Mouse (Mus musculus) myocyte (in vitro differentiated cells): Measurements from ENCODE around the gene Plxna2. TPM values are rescaled to one million over a fixed set of nuclear protein-coding genes. Genes with fewer than 3 reads are reported as not detected.

Experiments
- H3K27me3 ChIP-seq: one replicate; pipeline ENCODE4 v1.6.1; 2011; ENCODE audit not compliant: control insufficient read depth, insufficient read depth, insufficient read length
- H3K36me3 ChIP-seq: one replicate; pipeline ENCODE4 v1.6.1; 2011; ENCODE audit not compliant: control insufficient read depth, insufficient read depth
- H3K4me2 ChIP-seq: one replicate; pipeline ENCODE4 v1.6.1; 2011; ENCODE audit warnings: low read depth, control low read depth
- H3K4me3 ChIP-seq: one replicate; pipeline ENCODE4 v1.5.1; 2011; ENCODE audit warnings: mild to moderate bottlenecking, control low read depth, moderate library complexity
- H3K79me2 ChIP-seq: one replicate; pipeline ENCODE4 v1.6.1; 2011; ENCODE audit not compliant: control insufficient read depth, insufficient read depth
- H3ac ChIP-seq: one replicate; pipeline ENCODE4 v1.6.1; 2011; ENCODE audit not compliant: control insufficient read depth, insufficient read length
- CEBPB ChIP-seq: IDR thresholded peaks from 2 replicates; pipeline ENCODE4 v1.6.1; 2011; ENCODE audit warnings: mild to moderate bottlenecking, moderate library complexity; ENCODE audit not compliant: poor library complexity, insufficient read depth, severe bottlenecking
- E2F4 ChIP-seq: IDR thresholded peaks from one replicate; pipeline ENCODE4 v1.6.1; 2011; ENCODE audit warnings: mild to moderate bottlenecking, control low read depth, moderate library complexity; ENCODE audit not compliant: insufficient read depth
- MAX ChIP-seq: IDR thresholded peaks from one replicate; pipeline ENCODE4 v1.6.1; 2011; ENCODE audit warnings: low read depth, mild to moderate bottlenecking, control low read depth
- MYOD1 ChIP-seq, 3 experiments: IDR thresholded peaks; one replicate each; pipeline ENCODE4 v1.6.1; 2011; ENCODE audit warnings: control low read depth in 2 of 3, low read depth in 2 of 3, mild to moderate bottlenecking in 2 of 3, moderate library complexity in 1 of 3; ENCODE audit not compliant: insufficient read length in 2 of 3, control insufficient read depth in 1 of 3
- MYOG ChIP-seq, 3 experiments: IDR thresholded peaks; one replicate each; pipeline ENCODE4 v1.6.1; 2011; ENCODE audit warnings: control low read depth in 2 of 3, low read depth in 2 of 3, mild to moderate bottlenecking in 2 of 3; ENCODE audit not compliant: insufficient read length in 2 of 3, control insufficient read depth in 1 of 3, insufficient read depth in 1 of 3
- POLR2A ChIP-seq: IDR thresholded peaks from one replicate; pipeline ENCODE4 v1.6.1; 2011; ENCODE audit warnings: low read depth, mild to moderate bottlenecking, control low read depth, moderate library complexity; ENCODE audit not compliant: insufficient read length
- POLR2AphosphoS2 ChIP-seq: IDR thresholded peaks from one replicate; pipeline ENCODE4 v1.6.1; 2011; ENCODE audit warnings: low read depth, control low read depth; ENCODE audit not compliant: insufficient read length
- REST ChIP-seq: IDR thresholded peaks from one replicate; pipeline ENCODE4 v1.6.1; 2011; ENCODE audit warnings: mild to moderate bottlenecking, control low read depth, moderate library complexity; ENCODE audit not compliant: insufficient read depth, insufficient read length
- SRF ChIP-seq: IDR thresholded peaks from one replicate; pipeline ENCODE4 v1.6.1; 2011; ENCODE audit warnings: low read depth; ENCODE audit not compliant: control insufficient read depth, insufficient read length
- TCF12 ChIP-seq: IDR thresholded peaks from one replicate; pipeline ENCODE4 v1.6.1; 2011; ENCODE audit warnings: mild to moderate bottlenecking, control low read depth; ENCODE audit not compliant: poor library complexity, insufficient read depth, severe bottlenecking
- TCF3 ChIP-seq: IDR thresholded peaks from one replicate; pipeline ENCODE4 v1.6.1; 2011; ENCODE audit warnings: low read depth, control low read depth; ENCODE audit not compliant: insufficient read length
- USF1 ChIP-seq: IDR thresholded peaks from one replicate; pipeline ENCODE4 v1.6.1; 2011; ENCODE audit warnings: low read depth, mild to moderate bottlenecking, control low read depth, moderate library complexity
- polyA plus RNA-seq: library from polyadenylated mRNA; unstranded; fragments of >200 nt; fragmentation: generic; extraction: Trizol; gene quantifications from one replicate; pipeline ENCODE4 v1.2.1, GENCODE M21; 2012; ENCODE audit warnings: missing spikeins

Gene Plxna2
- polyA plus RNA-seq, 1 experiment: 3.6 TPM

- TF ChIP-seq POLR2A: no peak
- no peak for TF ChIP-seq REST
- no peak for TF ChIP-seq MYOD1 (IDR thresholded peaks at IDR 0.05; ENCODE audit: control insufficient read depth in 1 of 3, insufficient read length in 2 of 3, low read depth in 2 of 3)
- no peak for TF ChIP-seq USF1
- no peak for TF ChIP-seq CEBPB
- no peak for TF ChIP-seq TCF12
- no peak for TF ChIP-seq MAX
- no peak for TF ChIP-seq E2F4
- no peak for TF ChIP-seq SRF
- no peak for TF ChIP-seq MYOG (IDR thresholded peaks at IDR 0.05; ENCODE audit: control insufficient read depth in 1 of 3, insufficient read depth in 1 of 3, insufficient read length in 2 of 3, low read depth in 2 of 3)
- H3ac ChIP-seq: no peak overlapping the region
- H3K4me3 ChIP-seq: no peak overlapping the region
- H3K79me2 ChIP-seq: no peaks in the 10 kb centered on the region
- H3K36me3 ChIP-seq: peaks cover 9% of the 10 kb centered on the region
- no peak overlapping the region for H3K4me2 ChIP-seq
- no peaks in the 10 kb centered on the region for H3K27me3 ChIP-seq
These were observed 162.9 kb downstream of the Plxna2 start for GRCm38 (mm10) chr1:194780794-194781390.

- Histone ChIP-seq H3ac (no peak overlapping the region), H3K4me3 (no peak overlapping the region), H3K79me2 (no peaks in the 10 kb centered on the region), H3K4me2 (no peak overlapping the region), H3K27me3 (no peaks in the 10 kb centered on the region), H3K36me3 (peaks cover 9% of the 10 kb centered on the region)
- TF ChIP-seq MAX (no peak), SRF (no peak), POLR2AphosphoS2 (no peak), USF1 (no peak), TCF3 (no peak), CEBPB (no peak), POLR2A (no peak), REST (no peak), E2F4 (no peak), MYOG (IDR thresholded peaks at IDR 0.05; ENCODE audit: control insufficient read depth in 1 of 3, insufficient read depth in 1 of 3, insufficient read length in 2 of 3, low read depth in 2 of 3) (no peak)
These were observed 163.5 kb downstream of the Plxna2 start for GRCm38 (mm10) chr1:194781556-194781955.

GRCm38 (mm10) chr1:194782325-194782724 lies 164.3 kb downstream of the Plxna2 start:
- Histone ChIP-seq H3K4me3 (no peak overlapping the region), H3K27me3 (no peaks in the 10 kb centered on the region), H3ac (no peak overlapping the region), H3K36me3 (peaks cover 9% of the 10 kb centered on the region), H3K79me2 (no peaks in the 10 kb centered on the region), H3K4me2 (no peak overlapping the region)
- TF ChIP-seq E2F4 (no peak), REST (no peak), USF1 (no peak), CEBPB (no peak), SRF (no peak), MYOD1 (IDR thresholded peaks at IDR 0.05; ENCODE audit: control insufficient read depth in 1 of 3, insufficient read length in 2 of 3, low read depth in 2 of 3) (no peak), POLR2A (no peak), TCF3 (no peak), POLR2AphosphoS2 (no peak), MAX (no peak), MYOG (IDR thresholded peaks at IDR 0.05; ENCODE audit: control insufficient read depth in 1 of 3, insufficient read depth in 1 of 3, insufficient read length in 2 of 3, low read depth in 2 of 3) (no peak), TCF12 (no peak)

GRCm38 (mm10) chr1:194787626-194788025 lies 169.6 kb downstream of the Plxna2 start:
- peaks cover 28% of the 10 kb centered on the region for H3K36me3 ChIP-seq
- TF ChIP-seq POLR2A: no peak
- no peak for TF ChIP-seq SRF
- no peak for TF ChIP-seq REST
- TF ChIP-seq TCF3: no peak
- TF ChIP-seq TCF12: no peak
- TF ChIP-seq POLR2AphosphoS2: no peak

More at GRCm38 (mm10) chr1:194787626-194788025, 169.6 kb downstream of the Plxna2 start:
- H3K4me3 ChIP-seq: no peak overlapping the region
- H3K4me2 ChIP-seq: no peak overlapping the region
- no peaks in the 10 kb centered on the region for H3K79me2 ChIP-seq
- no peaks in the 10 kb centered on the region for H3K27me3 ChIP-seq
- no peak overlapping the region for H3ac ChIP-seq
